In genomic region chr9:21566538-21566937, GRCm38 (mm10) we compare ENCODE assay signal across 24 mouse cellular contexts. TPM values are rescaled to one million over a fixed set of nuclear protein-coding genes. Genes with fewer than 3 reads are reported as not detected.
DNase-seq lines count a peak whose midpoint lies in the region; ATAC-seq and TF ChIP-seq lines count a peak whose summit lies in the region.
"Had no signal": no experiment of that assay in that cellular context is flagged by ENCODE, and none has a peak within 500 bp of the region (broad histone marks: within the 10 kb centered on the region; RNA-seq: fewer than 3 reads in every experiment).

No protein-coding gene starts in this region.

- H3K36me3 ChIP-seq in liver, embryonic 14.5 days (replicated peaks; ENCODE audit: control insufficient read depth, insufficient read depth, low read depth), result peaks cover 19% of the 10 kb centered on the region
- peaks cover 44% of the 10 kb centered on the region for H3K36me3 ChIP-seq in liver, embryonic 15.5 days (replicated peaks)

- 83% methylated on average over 1 of the region's 1 CpGs for WGBS in cerebellum, adult 2 months
- WGBS in liver, embryonic 14.5 days (ENCODE audit: insufficient replicate concordance), result 83% methylated on average over 1 of the region's 1 CpGs
- 90% methylated on average over 1 of the region's 1 CpGs for WGBS in liver, embryonic 15.5 days (ENCODE audit: insufficient replicate concordance)

- TF ChIP-seq EP300 in liver, embryonic 14.5 days (IDR thresholded peaks at IDR 0.05; ENCODE audit: low read depth), result no peak

- ATAC-seq in cerebellum, adult (ENCODE audit: insufficient number of reproducible peaks, low FRiP score, low TSS enrichment), result no peak
- ATAC-seq in liver, embryonic 14.5 days (ENCODE audit: insufficient read depth), result no peak
- ATAC-seq in liver, embryonic 15.5 days (ENCODE audit: insufficient read depth), result no peak
- ATAC-seq: forebrain, embryonic 14.5 days; forebrain, postnatal 0 days; hindbrain, embryonic 16.5 days had no signal

- no peak for DNase-seq in cerebellum, adult 2 months
- no peak for DNase-seq in layer of hippocampus, adult 2 months (ENCODE audit: low spot score in 2 of 2)
- DNase-seq in layer of hippocampus, adult 18-20 months (ENCODE audit: low spot score in 2 of 2), result no peak
- DNase-seq in liver, embryonic 14.5 days (ENCODE audit: low read depth in 3 of 3, low spot score in 3 of 3), result no peak
- no peak for DNase-seq in liver
- no peak for DNase-seq in lung, postnatal 4 days
- DNase-seq: adrenal gland, adult 2 months; adrenal gland, postnatal 14 days; cerebellum, adult 11-12 months; cerebellum, adult 9-10 months; cerebellum, postnatal 14 days; forebrain, postnatal 0 days; gastrocnemius, postnatal 36 days; heart, postnatal 10 days; heart, postnatal 36 days had no signal

- H3K9me3 ChIP-seq in liver, embryonic 14.5 days (ENCODE audit: control insufficient read depth, low read length), result no peaks in the 10 kb centered on the region
- H3K9me3 ChIP-seq in liver, embryonic 15.5 days (replicated peaks), result no peaks in the 10 kb centered on the region
- H3K9me3 ChIP-seq: forebrain, embryonic 10.5 days; heart, embryonic 12.5 days; heart, embryonic 15.5 days; hindbrain, embryonic 10.5 days; hindbrain, embryonic 13.5 days had no signal

- no peak overlapping the region for H3K4me2 ChIP-seq in liver, embryonic 14.5 days (ENCODE audit: low read depth)
- no peak overlapping the region for H3K4me2 ChIP-seq in liver, embryonic 15.5 days
- H3K4me2 ChIP-seq: heart, embryonic 12.5 days; heart, embryonic 15.5 days; hindbrain, embryonic 13.5 days had no signal

- peak overlapping the region; percentile 61; the same call in 1 of the 2 replicates for H3K27ac ChIP-seq in cerebellum, adult 2 months (ENCODE audit: insufficient read depth, low read length)
- H3K27ac ChIP-seq in layer of hippocampus, adult 2 months, result peak overlapping the region; percentile 46; the same call in 1 of the 2 replicates
- no peak overlapping the region for H3K27ac ChIP-seq in liver, embryonic 14.5 days
- H3K27ac ChIP-seq in liver, embryonic 15.5 days (replicated peaks), result 0 out of 2 replicates have a peak overlapping the region, but pooled peaks have one; percentile 16
- H3K27ac ChIP-seq: forebrain, embryonic 10.5 days; heart, embryonic 15.5 days; hindbrain, embryonic 10.5 days; hindbrain, embryonic 13.5 days had no signal

- no peak for TF ChIP-seq POLR2A in cerebellum, adult 2 months (IDR thresholded peaks at IDR 0.05; ENCODE audit: borderline replicate concordance, insufficient read depth, low read length)

- H3K4me1 ChIP-seq in cerebellum, adult 2 months (ENCODE audit: control insufficient read depth, insufficient read depth, low read length), result peaks cover 14% of the 10 kb centered on the region
- H3K4me1 ChIP-seq in liver, embryonic 14.5 days (replicated peaks; ENCODE audit: control insufficient read depth in 2 of 2, insufficient read depth in 2 of 2, low read length in 1 of 2), result peaks cover 20% of the 10 kb centered on the region in 2 experiments
- peaks cover 52% of the 10 kb centered on the region for H3K4me1 ChIP-seq in liver, embryonic 15.5 days (replicated peaks)
- H3K4me1 ChIP-seq: forebrain, embryonic 10.5 days; hindbrain, embryonic 10.5 days; hindbrain, embryonic 13.5 days had no signal

- H3K9ac ChIP-seq in liver, embryonic 14.5 days (replicated peaks), result 0 out of 2 replicates have a peak overlapping the region, but pooled peaks have one; percentile 11
- H3K9ac ChIP-seq in liver, embryonic 15.5 days, result no peak overlapping the region
- H3K9ac ChIP-seq: forebrain, postnatal 0 days; heart, embryonic 12.5 days; heart, embryonic 15.5 days; hindbrain, embryonic 13.5 days had no signal

- H3K27me3 ChIP-seq in cerebellum, adult 2 months (ENCODE audit: control insufficient read depth, insufficient read depth, low read length), result no peaks in the 10 kb centered on the region
- no peaks in the 10 kb centered on the region for H3K27me3 ChIP-seq in liver, embryonic 14.5 days (ENCODE audit: control insufficient read depth, insufficient read depth, low read length)
- no peaks in the 10 kb centered on the region for H3K27me3 ChIP-seq in liver, embryonic 15.5 days
- H3K27me3 ChIP-seq: heart, embryonic 12.5 days; heart, embryonic 15.5 days; hindbrain, embryonic 13.5 days had no signal

- H3K4me3 ChIP-seq in cerebellum, adult 2 months (replicated peaks; ENCODE audit: insufficient read depth, low read depth, low read length), result no peak overlapping the region
- no peak overlapping the region for H3K4me3 ChIP-seq in layer of hippocampus, adult 2 months
- no peak overlapping the region for H3K4me3 ChIP-seq in liver, embryonic 14.5 days (ENCODE audit: insufficient read depth in 1 of 2, low read depth in 2 of 2, low read length in 2 of 2)
- H3K4me3 ChIP-seq in liver, embryonic 15.5 days (replicated peaks), result no peak overlapping the region
- H3K4me3 ChIP-seq: forebrain, embryonic 10.5 days; heart, embryonic 12.5 days; heart, embryonic 15.5 days; hindbrain, embryonic 10.5 days; hindbrain, embryonic 13.5 days had no signal

- TF ChIP-seq CTCF in cerebellum, adult 2 months (IDR thresholded peaks at IDR 0.05; ENCODE audit: borderline replicate concordance, insufficient read depth, low read depth, low read length), result no peak
- TF ChIP-seq CTCF in layer of hippocampus, adult 2 months (conservative IDR thresholded peaks at IDR 0.05), result no peak
- no peak for TF ChIP-seq CTCF in liver, embryonic 14.5 days (IDR thresholded peaks at IDR 0.05; ENCODE audit: low read depth)

RNA-seq across cellular contexts. Expression of gene Carm1, which starts 19.8 kb away (rescaled TPM):
- polyA plus RNA-seq in cerebellum, adult 2 months (2012; rRNA removed), result 51.0 and 57.1 TPM in 2 replicates
- total RNA-seq in layer of hippocampus, adult 2 months (2021), result 10 to 100 TPM; 75.9 to 85.6 TPM
- 10 to 100 TPM; 76.4 to 81.6 TPM for total RNA-seq in layer of hippocampus, adult 18-20 months (2021)
- polyA plus RNA-seq in liver, embryonic 14.5 days (2012; rRNA removed), result 25.6 and 26.4 TPM in 2 replicates
- polyA plus RNA-seq in liver, embryonic 14.5 days (2014; fragmentation: Nextera tagmentation; extraction: Ambion mirVana), result 13.6 and 17.1 TPM in 2 replicates
- polyA plus RNA-seq in liver, embryonic 15.5 days (2015; fragmentation: Nextera tagmentation; extraction: Ambion mirVana), result 18.2 and 23.1 TPM in 2 replicates

RNA-seq across cellular contexts. Expression of gene Timm29, which starts 26.0 kb away (rescaled TPM):
- polyA plus RNA-seq in cerebellum, adult 2 months (2012; rRNA removed), result 53.1 and 53.4 TPM in 2 replicates
- total RNA-seq in layer of hippocampus, adult 2 months (2021), result 10 to 100 TPM; 58.3 to 62.0 TPM
- total RNA-seq in layer of hippocampus, adult 18-20 months (2021), result 10 to 100 TPM; 61.7 to 63.6 TPM
- polyA plus RNA-seq in liver, embryonic 14.5 days (2012; rRNA removed), result 14.6 and 15.3 TPM in 2 replicates
- 17.0 and 21.9 TPM in 2 replicates for polyA plus RNA-seq in liver, embryonic 14.5 days (2014; fragmentation: Nextera tagmentation; extraction: Ambion mirVana)
- polyA plus RNA-seq in liver, embryonic 15.5 days (2015; fragmentation: Nextera tagmentation; extraction: Ambion mirVana), result 18.4 and 18.9 TPM in 2 replicates

RNA-seq across cellular contexts. Expression of gene Yipf2, which starts 26.1 kb away (rescaled TPM):
- 30.9 and 31.3 TPM in 2 replicates for polyA plus RNA-seq in cerebellum, adult 2 months (2012; rRNA removed)
- 10 to 100 TPM; 18.6 to 19.8 TPM for total RNA-seq in layer of hippocampus, adult 2 months (2021)
- total RNA-seq in layer of hippocampus, adult 18-20 months (2021), result 10 to 100 TPM; 19.5 to 20.0 TPM
- 6.1 and 6.6 TPM in 2 replicates for polyA plus RNA-seq in liver, embryonic 14.5 days (2012; rRNA removed)
- polyA plus RNA-seq in liver, embryonic 14.5 days (2014; fragmentation: Nextera tagmentation; extraction: Ambion mirVana), result 7.7 and 9.0 TPM in 2 replicates
- 10.9 and 12.7 TPM in 2 replicates for polyA plus RNA-seq in liver, embryonic 15.5 days (2015; fragmentation: Nextera tagmentation; extraction: Ambion mirVana)

RNA-seq across cellular contexts. Expression of gene AB124611, which starts 40.6 kb away (rescaled TPM):
- 0.28 and 0.29 TPM in 2 replicates for polyA plus RNA-seq in cerebellum, adult 2 months (2012; rRNA removed)
- under 1 TPM; 0.27 to 0.44 TPM for total RNA-seq in layer of hippocampus, adult 2 months (2021)
- not detected for total RNA-seq in layer of hippocampus, adult 18-20 months (2021)
- polyA plus RNA-seq in liver, embryonic 14.5 days (2012; rRNA removed), result 5.3 and 5.7 TPM in 2 replicates
- polyA plus RNA-seq in liver, embryonic 14.5 days (2014; fragmentation: Nextera tagmentation; extraction: Ambion mirVana), result 2.1 and 2.3 TPM in 2 replicates
- 9.5 and 10.5 TPM in 2 replicates for polyA plus RNA-seq in liver, embryonic 15.5 days (2015; fragmentation: Nextera tagmentation; extraction: Ambion mirVana)

RNA-seq across cellular contexts. Expression of gene Smarca4, which starts 49.4 kb away (rescaled TPM):
- 88.8 and 96.7 TPM in 2 replicates for polyA plus RNA-seq in cerebellum, adult 2 months (2012; rRNA removed)
- 100 to 1,000 TPM; 114 to 115 TPM for total RNA-seq in layer of hippocampus, adult 2 months (2021)
- total RNA-seq in layer of hippocampus, adult 18-20 months (2021), result 100 to 1,000 TPM; 111 to 117 TPM
- polyA plus RNA-seq in liver, embryonic 14.5 days (2012; rRNA removed), result 17.0 and 20.6 TPM in 2 replicates
- polyA plus RNA-seq in liver, embryonic 14.5 days (2014; fragmentation: Nextera tagmentation; extraction: Ambion mirVana), result 17.7 and 22.6 TPM in 2 replicates
- polyA plus RNA-seq in liver, embryonic 15.5 days (2015; fragmentation: Nextera tagmentation; extraction: Ambion mirVana), result 22.5 and 24.5 TPM in 2 replicates
